Mouse (Mus musculus): ENCODE measurements around the gene Gfra1. TPM values are rescaled to one million over a fixed set of nuclear protein-coding genes. Genes with fewer than 3 reads are reported as not detected.

Gene Gfra1
- polyA plus RNA-seq, 1 experiment from 2014 or later = 3.2 TPM

- ATAC-seq (ENCODE audit: insufficient number of reproducible peaks, insufficient read depth, low FRiP score, low read depth) = no peak
- no peak overlapping the region for H3K4me3 ChIP-seq (ENCODE audit: control insufficient read depth in 1 of 2, insufficient read depth in 1 of 2, low read depth in 1 of 2, low read length in 2 of 2)
- H3K27me3 ChIP-seq (ENCODE audit: control insufficient read depth, insufficient read depth, low read length) = no peaks in the 10 kb centered on the region
- no peak overlapping the region for H3K9ac ChIP-seq (ENCODE audit: low read length)
- WGBS = 67% methylated on average over 2 of the region's 3 CpGs
- no peak overlapping the region; the same call in 1 of the 2 replicates for H3K4me2 ChIP-seq (ENCODE audit: low read length)
- 0 out of 4 replicates have a peak, but pooled peaks cover 0 to 4% of the 10 kb centered on the region in 2 experiments for H3K4me1 ChIP-seq (ENCODE audit: control insufficient read depth in 2 of 2, insufficient read depth in 2 of 2, low read length in 2 of 2)
- no peaks in the 10 kb centered on the region for H3K36me3 ChIP-seq (ENCODE audit: control insufficient read depth, insufficient read depth, low read length)
- H3K27ac ChIP-seq (replicated peaks in 1 of 2; ENCODE audit: control insufficient read depth in 1 of 2, insufficient read depth in 1 of 2, low read depth in 2 of 2, low read length in 2 of 2) = no peak overlapping the region
- peaks cover 4% of the 10 kb centered on the region; the same call in 1 of the 2 replicates for H3K9me3 ChIP-seq (ENCODE audit: control insufficient read depth, low read length)
Measured at GRCm38 (mm10) chr19:58412811-58413210, 42.9 kb downstream of the Gfra1 start.

GRCm38 (mm10) chr19:58406726-58407125 lies 49.0 kb downstream of the Gfra1 start:
- Histone ChIP-seq H3K36me3 (ENCODE audit: control insufficient read depth, insufficient read depth, low read length) (no peaks in the 10 kb centered on the region), H3K27me3 (ENCODE audit: control insufficient read depth, insufficient read depth, low read length) (no peaks in the 10 kb centered on the region), H3K27ac (replicated peaks in 1 of 2; ENCODE audit: control insufficient read depth in 1 of 2, insufficient read depth in 1 of 2, low read depth in 2 of 2, low read length in 2 of 2) (no peak overlapping the region), H3K4me1 (ENCODE audit: control insufficient read depth in 2 of 2, insufficient read depth in 2 of 2, low read length in 2 of 2) (no peaks in the 10 kb centered on the region), H3K9me3 (ENCODE audit: control insufficient read depth, low read length) (peaks cover 4% of the 10 kb centered on the region; the same call in 1 of the 2 replicates), H3K4me2 (ENCODE audit: low read length) (no peak overlapping the region), H3K9ac (ENCODE audit: low read length) (no peak overlapping the region), H3K4me3 (ENCODE audit: control insufficient read depth in 1 of 2, insufficient read depth in 1 of 2, low read depth in 1 of 2, low read length in 2 of 2) (no peak overlapping the region)
- ATAC-seq (ENCODE audit: insufficient number of reproducible peaks, insufficient read depth, low FRiP score, low read depth) = no peak

- no peak overlapping the region for H3K9ac ChIP-seq (ENCODE audit: low read length)
- H3K4me2 ChIP-seq (ENCODE audit: low read length) = no peak overlapping the region
- ATAC-seq (ENCODE audit: insufficient number of reproducible peaks, insufficient read depth, low FRiP score, low read depth) = no peak
- no peaks in the 10 kb centered on the region for H3K9me3 ChIP-seq (ENCODE audit: control insufficient read depth, low read length)
- no peak overlapping the region for H3K27ac ChIP-seq (replicated peaks in 1 of 2; ENCODE audit: control insufficient read depth in 1 of 2, insufficient read depth in 1 of 2, low read depth in 2 of 2, low read length in 2 of 2)
- 86% methylated on average over 3 of the region's 3 CpGs for WGBS
- H3K27me3 ChIP-seq (ENCODE audit: control insufficient read depth, insufficient read depth, low read length) = no peaks in the 10 kb centered on the region
- no peak overlapping the region for H3K4me3 ChIP-seq (ENCODE audit: control insufficient read depth in 1 of 2, insufficient read depth in 1 of 2, low read depth in 1 of 2, low read length in 2 of 2)
- peaks cover 6 to 8% of the 10 kb centered on the region in 2 experiments for H3K4me1 ChIP-seq (ENCODE audit: control insufficient read depth in 2 of 2, insufficient read depth in 2 of 2, low read length in 2 of 2)
- H3K36me3 ChIP-seq (ENCODE audit: control insufficient read depth, insufficient read depth, low read length) = no peaks in the 10 kb centered on the region
Measured at GRCm38 (mm10) chr19:58400224-58400623, 55.5 kb downstream of the Gfra1 start.

- Histone ChIP-seq H3K4me1 (ENCODE audit: control insufficient read depth in 2 of 2, insufficient read depth in 2 of 2, low read length in 2 of 2) (peaks cover 6 to 8% of the 10 kb centered on the region in 2 experiments), H3K36me3 (ENCODE audit: control insufficient read depth, insufficient read depth, low read length) (no peaks in the 10 kb centered on the region), H3K9me3 (ENCODE audit: control insufficient read depth, low read length) (no peaks in the 10 kb centered on the region), H3K27me3 (ENCODE audit: control insufficient read depth, insufficient read depth, low read length) (no peaks in the 10 kb centered on the region), H3K4me3 (ENCODE audit: control insufficient read depth in 1 of 2, insufficient read depth in 1 of 2, low read depth in 1 of 2, low read length in 2 of 2) (no peak overlapping the region), H3K27ac (replicated peaks in 1 of 2; ENCODE audit: control insufficient read depth in 1 of 2, insufficient read depth in 1 of 2, low read depth in 2 of 2, low read length in 2 of 2) (peak overlapping the region; percentile 19 to 27; a peak in 1 of 4 replicates), H3K9ac (ENCODE audit: low read length) (no peak overlapping the region), H3K4me2 (ENCODE audit: low read length) (no peak overlapping the region)
- ATAC-seq (ENCODE audit: insufficient number of reproducible peaks, insufficient read depth, low FRiP score, low read depth) = no peak
- WGBS = 32% methylated on average over 6 of the region's 6 CpGs
Measured at GRCm38 (mm10) chr19:58399166-58399565, 56.5 kb downstream of the Gfra1 start.

GRCm38 (mm10) chr19:58396604-58396984 lies 59.1 kb downstream of the Gfra1 start:
- Histone ChIP-seq H3K4me1 (ENCODE audit: control insufficient read depth in 2 of 2, insufficient read depth in 2 of 2, low read length in 2 of 2) (peaks cover 6 to 8% of the 10 kb centered on the region in 2 experiments), H3K27ac (replicated peaks in 1 of 2; ENCODE audit: control insufficient read depth in 1 of 2, insufficient read depth in 1 of 2, low read depth in 2 of 2, low read length in 2 of 2) (no peak overlapping the region)
- no peak for ATAC-seq (ENCODE audit: insufficient number of reproducible peaks, insufficient read depth, low FRiP score, low read depth)

GRCm38 (mm10) chr19:58395785-58396603 lies 59.7 kb downstream of the Gfra1 start:
- Histone ChIP-seq H3K4me2 (ENCODE audit: low read length) (no peak overlapping the region), H3K27me3 (ENCODE audit: control insufficient read depth, insufficient read depth, low read length) (no peaks in the 10 kb centered on the region), H3K4me1 (ENCODE audit: control insufficient read depth in 2 of 2, insufficient read depth in 2 of 2, low read length in 2 of 2) (peaks cover 6 to 8% of the 10 kb centered on the region in 2 experiments), H3K9me3 (ENCODE audit: control insufficient read depth, low read length) (no peaks in the 10 kb centered on the region), H3K27ac (replicated peaks in 1 of 2; ENCODE audit: control insufficient read depth in 1 of 2, insufficient read depth in 1 of 2, low read depth in 2 of 2, low read length in 2 of 2) (no peak overlapping the region), H3K36me3 (ENCODE audit: control insufficient read depth, insufficient read depth, low read length) (no peaks in the 10 kb centered on the region), H3K9ac (ENCODE audit: low read length) (no peak overlapping the region), H3K4me3 (ENCODE audit: control insufficient read depth in 1 of 2, insufficient read depth in 1 of 2, low read depth in 1 of 2, low read length in 2 of 2) (no peak overlapping the region)
- 74% methylated on average over 16 of the region's 16 CpGs for WGBS
- ATAC-seq (ENCODE audit: insufficient number of reproducible peaks, insufficient read depth, low FRiP score, low read depth) = no peak

More at GRCm38 (mm10) chr19:58396604-58396984, 59.1 kb downstream of the Gfra1 start:
- Histone ChIP-seq H3K9me3 (ENCODE audit: control insufficient read depth, low read length) (no peaks in the 10 kb centered on the region), H3K4me2 (ENCODE audit: low read length) (no peak overlapping the region), H3K36me3 (ENCODE audit: control insufficient read depth, insufficient read depth, low read length) (no peaks in the 10 kb centered on the region), H3K9ac (ENCODE audit: low read length) (no peak overlapping the region), H3K4me3 (ENCODE audit: control insufficient read depth in 1 of 2, insufficient read depth in 1 of 2, low read depth in 1 of 2, low read length in 2 of 2) (no peak overlapping the region), H3K27me3 (ENCODE audit: control insufficient read depth, insufficient read depth, low read length) (no peaks in the 10 kb centered on the region)
- WGBS = 86% methylated on average over 4 of the region's 4 CpGs

- 84% methylated on average over 7 of the region's 7 CpGs for WGBS
- H3K27ac ChIP-seq (replicated peaks in 1 of 2; ENCODE audit: control insufficient read depth in 1 of 2, insufficient read depth in 1 of 2, low read depth in 2 of 2, low read length in 2 of 2) = no peak overlapping the region
- H3K4me2 ChIP-seq (ENCODE audit: low read length) = no peak overlapping the region
- no peak overlapping the region for H3K9ac ChIP-seq (ENCODE audit: low read length)
- ATAC-seq (ENCODE audit: insufficient number of reproducible peaks, insufficient read depth, low FRiP score, low read depth) = no peak
- H3K36me3 ChIP-seq (ENCODE audit: control insufficient read depth, insufficient read depth, low read length) = no peaks in the 10 kb centered on the region
- H3K4me3 ChIP-seq (ENCODE audit: control insufficient read depth in 1 of 2, insufficient read depth in 1 of 2, low read depth in 1 of 2, low read length in 2 of 2) = no peak overlapping the region
- no peaks in the 10 kb centered on the region for H3K9me3 ChIP-seq (ENCODE audit: control insufficient read depth, low read length)
- no peaks in the 10 kb centered on the region for H3K4me1 ChIP-seq (ENCODE audit: control insufficient read depth in 2 of 2, insufficient read depth in 2 of 2, low read length in 2 of 2)
- no peaks in the 10 kb centered on the region for H3K27me3 ChIP-seq (ENCODE audit: control insufficient read depth, insufficient read depth, low read length)
Measured at GRCm38 (mm10) chr19:58393121-58393520, 62.6 kb downstream of the Gfra1 start.
